Mouse (Mus musculus) hindbrain, embryonic 14.5 days (tissue): Measurements from ENCODE around the gene Olfr161. TPM values are rescaled to one million over a fixed set of nuclear protein-coding genes. Genes with fewer than 3 reads are reported as not detected.
"Not testable (repeated sequence)": the region's sequence is repeated elsewhere in the genome, so short reads cannot be mapped to it uniquely, and the experiment has no call there.

Source experiments
- ATAC-seq: fragments of 200-750 bp; cut with Nextera tagmentation; 2 replicates; pipeline ENCODE4 v1.8.0; 2017; ENCODE audit warnings: moderate number of reproducible peaks, mild to moderate bottlenecking, moderate TSS enrichment, moderate library complexity; ENCODE audit not compliant: low FRiP score
- DNase-seq: peaks from one replicate; pipeline ENCODE4 v3.0.0-alpha.2; 2015; ENCODE audit warnings: low spot score
- H3K27ac ChIP-seq: fragments of 300-500 bp; sonication (generic); 2 replicates; pipeline ENCODE4 v1.5.1; 2014; ENCODE audit warnings: mild to moderate bottlenecking, moderate library complexity
- H3K27me3 ChIP-seq: fragments of 300-500 bp; sonication (generic); 2 replicates; pipeline ENCODE4 v1.6.1; 2014; ENCODE audit warnings: mild to moderate bottlenecking, low read length, mixed read lengths; ENCODE audit not compliant: control insufficient read depth, insufficient read depth
- H3K36me3 ChIP-seq: fragments of 300-500 bp; sonication (generic); replicated peaks from 2 replicates; pipeline ENCODE4 v1.6.1; 2014; ENCODE audit not compliant: control insufficient read depth, insufficient read depth
- H3K4me1 ChIP-seq: fragments of 300-500 bp; sonication (generic); replicated peaks from 2 replicates; pipeline ENCODE4 v1.6.1; 2014; ENCODE audit warnings: antibody characterized with exemption, low read length, mixed read lengths; ENCODE audit not compliant: control insufficient read depth, insufficient read depth
- H3K4me2 ChIP-seq: fragments of 300-500 bp; sonication (generic); replicated peaks from 2 replicates; pipeline ENCODE4 v1.6.1; 2014; ENCODE audit warnings: mild to moderate bottlenecking, moderate library complexity
- H3K4me3 ChIP-seq: fragments of 300-500 bp; sonication (generic); replicated peaks from 2 replicates; pipeline ENCODE4 v1.5.1; 2014; ENCODE audit warnings: mild to moderate bottlenecking, low read length
- H3K9ac ChIP-seq: fragments of 300-500 bp; sonication (generic); 2 replicates; pipeline ENCODE4 v1.6.1; 2014
- H3K9me3 ChIP-seq: fragments of 300-500 bp; sonication (generic); 2 replicates; pipeline ENCODE4 v1.6.1; 2016; ENCODE audit warnings: low read length; ENCODE audit not compliant: control insufficient read depth
- WGBS: fragments of 180-500 bp; shearing (Covaris S2); extraction: QIAGEN DNeasy Blood & Tissue Kit; methylation state at CpG from one replicate; pipeline ENCODE4 v1.1.7; 2014; 5-methylcytosine and 5-hydroxymethylcytosine counted together
- polyA plus RNA-seq: library from polyadenylated mRNA; unstranded; fragments of >200 nt; fragmentation: Nextera tagmentation; extraction: Ambion mirVana; gene quantifications from 2 replicates; pipeline ENCODE4 v1.2.1, GENCODE M21; 2014

Olfr161 gene
- not detected in 2 replicates for polyA plus RNA-seq

DNA sequence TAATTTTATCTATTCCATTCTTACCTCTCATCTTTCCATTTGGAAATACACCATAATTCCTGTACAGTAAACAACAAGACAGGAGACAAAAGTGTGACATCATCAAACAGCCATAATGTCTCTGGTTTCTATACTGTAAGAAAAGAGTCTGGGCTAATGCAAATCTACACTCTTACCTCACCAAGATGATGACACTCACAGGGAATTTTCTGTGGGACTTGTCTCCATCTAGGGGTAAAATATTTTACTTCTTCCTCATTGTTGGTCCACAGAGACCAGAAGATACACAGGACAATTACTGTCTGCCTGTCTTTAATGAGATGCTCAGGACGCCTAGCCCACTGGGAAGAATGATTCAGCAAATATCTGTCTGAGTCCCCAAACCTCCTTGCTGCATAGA is at the start of gene Olfr161:
TSS of gene Olfr161 (plus strand) at position 352 of the 400 bp plus-strand sequence.
- Histone ChIP-seq H3K27me3 (no peaks in the 10 kb centered on the region), H3K4me1 (no peaks in the 10 kb centered on the region), H3K36me3 (no peaks in the 10 kb centered on the region), H3K27ac (no peak within 1 kb of the TSS), H3K9me3 (peaks cover 16% of the 10 kb centered on the region), H3K9ac (no peak within 1 kb of the TSS), H3K4me3 (no peak within 1 kb of the TSS), H3K4me2 (no peak within 1 kb of the TSS)
- 79% methylated on average over 1 of the region's 1 CpGs for WGBS
- ATAC-seq = no peak
- no peak for DNase-seq

DNA sequence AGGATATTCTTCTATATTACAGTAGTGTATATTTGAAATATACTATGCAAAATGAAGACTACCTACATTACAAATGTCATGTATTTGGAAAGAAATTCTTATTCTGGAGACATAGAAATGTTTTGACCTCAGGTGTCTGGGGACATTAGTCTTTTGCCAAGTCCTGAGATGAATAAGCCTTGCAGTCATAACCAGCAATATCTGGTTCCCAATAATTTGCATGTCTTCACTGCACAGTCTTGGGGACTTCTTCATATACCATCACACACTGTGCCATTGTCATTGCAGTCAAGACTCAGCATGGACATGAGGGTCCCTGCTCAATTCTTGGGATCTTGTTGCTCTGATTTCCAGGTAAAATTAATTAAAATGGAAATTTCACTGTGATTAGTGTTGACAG is 27.3 kb upstream of the Olfr161 start:
- H3K4me2 ChIP-seq = no peak overlapping the region

DNA sequence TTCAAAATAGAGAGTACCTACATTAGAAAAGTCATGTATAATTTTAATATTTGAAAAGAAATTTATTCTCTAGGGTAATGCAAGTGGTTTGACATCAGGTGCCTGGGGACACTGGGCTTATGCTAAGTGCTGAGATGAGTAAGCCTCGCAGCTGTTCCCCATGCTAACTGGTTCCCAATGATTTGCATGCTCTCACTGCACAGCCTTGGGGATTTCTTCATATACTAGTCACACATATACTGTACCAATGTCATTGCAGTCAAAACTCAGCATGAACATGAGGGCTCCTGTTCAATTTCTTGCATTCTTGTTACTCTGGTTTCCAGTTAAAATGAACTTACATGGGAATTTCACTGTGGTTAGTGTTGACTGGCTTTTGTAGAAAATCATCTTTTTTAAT is 13.2 kb upstream of the Olfr161 start:
- H3K4me2 ChIP-seq, ATAC-seq, H3K4me1 ChIP-seq, H3K9ac ChIP-seq, H3K27me3 ChIP-seq, H3K4me3 ChIP-seq, H3K36me3 ChIP-seq, H3K27ac ChIP-seq, DNase-seq: not testable (repeated sequence)
- peaks cover 10% of the 10 kb centered on the region; the same call in 1 of the 2 replicates for H3K9me3 ChIP-seq
- 70% methylated on average over 1 of the region's 1 CpGs for WGBS

More for the DNA sequence above, 27.3 kb upstream of the Olfr161 start:
- Histone ChIP-seq H3K27ac (no peak overlapping the region), H3K27me3 (no peaks in the 10 kb centered on the region), H3K4me1 (no peaks in the 10 kb centered on the region), H3K9ac (no peak overlapping the region), H3K36me3 (no peaks in the 10 kb centered on the region), H3K4me3 (no peak overlapping the region), H3K9me3 (0 out of 2 replicates have a peak, but pooled peaks cover 12% of the 10 kb centered on the region)
- ATAC-seq = no peak
- DNase-seq = no peak

DNA sequence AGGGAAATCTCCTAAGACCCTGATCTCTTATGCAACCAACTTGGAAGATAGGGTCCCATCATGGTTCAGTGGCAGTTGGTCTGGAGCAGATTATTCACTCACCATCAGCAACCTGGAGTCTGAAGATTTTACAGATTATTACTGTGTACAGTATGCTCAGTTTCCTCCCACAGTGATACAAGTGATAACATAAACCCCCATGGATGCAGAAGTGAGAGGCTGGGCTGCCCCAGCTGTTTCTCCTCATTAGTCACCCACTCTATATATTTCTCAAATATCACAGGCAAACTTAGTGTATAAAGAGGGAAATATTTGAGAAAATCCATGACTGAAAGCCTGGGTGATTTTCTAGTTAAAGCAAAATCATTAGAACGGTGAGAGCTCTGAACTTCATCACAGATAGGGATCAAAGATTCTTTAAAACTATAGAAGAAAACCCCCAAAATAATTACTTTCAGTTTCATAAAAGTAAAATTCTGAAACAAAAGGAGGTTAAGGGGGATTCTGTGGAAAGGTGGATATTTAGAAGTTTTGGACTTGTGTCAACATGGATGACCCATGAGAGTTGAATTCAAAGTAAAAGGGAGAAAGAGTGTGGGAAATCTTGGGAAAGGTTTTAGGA is 12.5 kb upstream of the Olfr161 start:
- DNase-seq, H3K4me2 ChIP-seq, ATAC-seq, H3K9ac ChIP-seq, H3K4me3 ChIP-seq, H3K27me3 ChIP-seq, H3K27ac ChIP-seq, H3K36me3 ChIP-seq, H3K4me1 ChIP-seq: not testable (repeated sequence)
- 93% methylated on average over 1 of the region's 1 CpGs for WGBS
- H3K9me3 ChIP-seq = peaks cover 13% of the 10 kb centered on the region; the same call in 1 of the 2 replicates

DNA sequence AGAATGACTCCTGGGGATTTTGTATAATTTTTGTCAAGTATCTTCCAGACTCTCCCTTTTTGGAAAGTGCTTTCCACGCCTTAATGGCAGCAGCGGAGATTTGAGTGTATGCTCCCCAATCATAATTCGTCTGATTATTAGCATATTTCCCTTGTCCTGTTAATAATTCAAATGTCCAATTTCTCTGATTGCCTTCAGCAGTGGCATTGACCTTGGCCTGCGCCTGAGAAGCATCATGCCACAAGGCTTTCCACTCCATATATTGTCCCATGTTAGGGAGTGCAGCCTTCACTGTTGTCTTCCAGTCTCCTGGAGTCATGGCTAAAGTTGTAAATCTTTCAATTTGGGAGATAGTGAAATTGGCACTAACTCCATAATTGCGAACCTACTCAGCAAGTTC is 40.5 kb downstream of the Olfr161 start:
- 90% methylated on average over 5 of the region's 5 CpGs for WGBS
- H3K4me3 ChIP-seq, ATAC-seq, H3K9me3 ChIP-seq, H3K36me3 ChIP-seq, H3K27ac ChIP-seq, H3K9ac ChIP-seq, H3K27me3 ChIP-seq, DNase-seq, H3K4me1 ChIP-seq: not testable (repeated sequence)
- peak overlapping the region; percentile 54; the same call in 1 of the 2 replicates for H3K4me2 ChIP-seq

DNA sequence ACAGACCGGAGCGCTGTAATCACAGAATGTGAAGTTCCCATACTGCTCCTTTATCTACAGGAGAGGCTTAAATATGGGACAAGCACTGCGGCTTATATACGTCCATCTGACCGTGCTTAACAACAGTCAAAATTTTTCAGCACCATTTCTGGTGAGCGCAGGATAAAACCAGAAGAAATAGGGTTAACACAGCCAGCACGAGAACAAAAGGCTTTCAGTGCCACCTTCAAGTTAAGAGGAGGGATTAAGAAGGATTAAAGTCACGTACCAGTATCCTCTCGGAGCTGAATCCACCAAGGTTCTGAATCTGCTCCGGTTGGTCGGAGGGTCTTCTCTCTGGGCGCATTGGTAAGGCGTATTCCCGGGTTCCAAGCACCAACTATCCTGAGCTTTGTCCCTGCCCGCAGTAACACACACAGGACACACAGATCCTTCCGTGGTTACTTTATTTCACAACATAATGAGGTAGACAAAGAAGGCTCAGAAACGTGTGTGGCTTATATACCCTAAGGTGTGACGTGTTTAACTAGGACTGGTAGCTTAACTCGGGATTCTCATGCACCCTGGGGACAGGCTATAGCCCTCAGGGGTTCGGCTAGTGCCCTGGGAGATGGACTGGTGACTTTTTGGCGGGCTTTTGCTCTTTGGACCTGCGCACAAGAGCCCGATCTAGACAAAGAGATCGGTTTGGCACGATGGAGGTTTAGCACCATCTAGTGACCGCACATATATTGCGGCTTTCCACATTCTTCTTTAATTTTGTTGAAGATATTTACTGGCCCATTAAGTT is 41.9 kb downstream of the Olfr161 start:
- ATAC-seq = peak; percentile 77
- H3K36me3 ChIP-seq, H3K4me1 ChIP-seq, H3K9me3 ChIP-seq, H3K27me3 ChIP-seq: not testable (repeated sequence)
- DNase-seq = peak; percentile 30
- H3K9ac ChIP-seq = peak overlapping the region; percentile 64
- peak overlapping the region; percentile 33 for H3K4me3 ChIP-seq
- 34% methylated on average over 27 of the region's 27 CpGs for WGBS
- H3K4me2 ChIP-seq = peak overlapping the region; percentile 54
- peak overlapping the region; percentile 57 for H3K27ac ChIP-seq

Other genes starting within 250 kb of the Olfr161 start
- gene Mefv, start 127.1 kb downstream of the Olfr161 start, polyA plus RNA-seq = not detected in 2 replicates
- 27.9 and 30.8 TPM in 2 replicates for gene Zfp263, start 153.1 kb downstream of the Olfr161 start, polyA plus RNA-seq
- gene Olfr15, start 239.8 kb downstream of the Olfr161 start, polyA plus RNA-seq = not detected in 2 replicates